Mouse (Mus musculus): ENCODE data around the gene Zdhhc18.

Zdhhc18 gene

DNA sequence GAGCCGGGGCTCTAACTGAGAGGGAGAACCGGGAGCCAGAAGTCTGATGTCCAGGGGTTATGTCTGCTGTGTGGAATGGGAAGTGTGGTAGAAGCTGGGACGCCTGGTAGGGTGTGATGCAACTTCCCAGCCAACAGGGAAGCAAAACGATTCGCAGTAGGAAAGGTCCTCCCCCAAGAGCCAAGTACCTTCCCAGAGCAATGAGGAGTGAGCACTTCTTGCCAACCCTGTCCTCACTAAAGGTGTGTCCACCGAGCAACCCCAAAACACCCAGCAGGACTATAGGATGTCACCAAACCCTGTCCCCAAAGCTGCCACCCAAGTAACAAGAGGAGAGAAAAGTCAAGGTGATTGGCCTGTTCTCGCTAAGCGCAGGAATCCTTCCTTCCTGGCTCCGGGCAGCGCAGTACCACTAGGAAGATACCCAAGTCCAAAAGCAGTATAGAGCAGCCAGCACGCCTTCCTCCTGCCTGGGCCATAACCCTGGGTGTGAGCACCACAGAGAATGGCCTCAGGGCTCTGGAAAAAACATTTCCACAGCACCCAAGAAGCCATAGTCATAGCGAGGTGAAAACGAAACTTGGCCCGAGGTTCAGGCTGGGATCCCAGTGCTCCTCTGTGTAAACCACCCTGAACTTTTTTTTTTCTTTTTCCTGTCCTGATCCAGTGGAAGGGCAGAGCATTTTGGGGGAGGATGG is 18.7 kb downstream of the Zdhhc18 start:
- DNase-seq (ENCODE audit: low read depth, low spot score), result no peak

DNA sequence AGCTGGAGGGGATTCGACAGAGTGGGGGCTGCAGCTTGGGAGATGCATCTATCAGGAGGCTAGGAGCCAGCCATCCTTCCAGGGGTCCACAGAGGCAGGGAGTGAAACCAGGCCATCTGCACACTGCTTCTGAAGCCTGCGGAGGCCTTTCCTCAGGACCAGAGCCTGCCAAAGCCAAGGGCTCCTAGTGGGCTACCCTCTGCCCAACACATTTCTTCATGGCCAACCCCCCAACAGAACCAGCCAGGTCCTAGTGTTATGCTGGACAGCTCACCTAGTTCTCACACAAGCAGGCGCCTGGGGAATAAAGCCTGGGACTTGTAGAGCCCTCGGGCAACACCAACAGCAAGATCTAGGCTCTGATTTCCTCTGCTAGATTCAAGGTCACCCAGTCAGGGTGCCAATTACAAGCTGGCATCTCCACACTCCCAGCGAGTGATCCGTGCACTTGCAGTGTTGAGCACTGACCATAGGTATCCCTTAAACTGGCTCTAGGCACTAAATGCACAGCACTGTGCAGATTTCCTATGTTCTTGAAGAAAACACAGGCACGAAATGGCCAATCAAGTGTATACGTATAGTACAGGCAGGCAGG is 19.5 kb downstream of the Zdhhc18 start:
- DNase-seq (ENCODE audit: low read depth, low spot score), result no peak

DNA sequence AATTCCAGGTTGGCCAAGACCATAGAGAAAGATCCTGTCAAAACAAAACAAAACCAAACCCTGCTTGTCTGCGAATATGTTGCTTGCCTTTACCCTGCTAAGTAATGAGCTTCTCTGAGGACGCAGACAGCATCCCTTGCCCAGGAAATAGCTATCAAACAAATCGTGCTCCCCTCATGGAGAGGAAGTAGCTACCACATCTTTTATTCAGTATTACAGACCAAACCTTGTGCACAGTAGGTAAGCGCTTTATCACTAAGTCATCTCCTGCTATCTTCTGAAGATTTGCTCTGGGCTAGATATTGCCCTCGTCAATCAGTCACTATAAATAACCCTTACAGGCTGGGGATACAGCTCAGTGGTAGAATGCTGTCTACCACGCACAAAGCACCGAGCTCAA is 20.8 kb downstream of the Zdhhc18 start:
- no peak for DNase-seq (ENCODE audit: low read depth, low spot score)

DNA sequence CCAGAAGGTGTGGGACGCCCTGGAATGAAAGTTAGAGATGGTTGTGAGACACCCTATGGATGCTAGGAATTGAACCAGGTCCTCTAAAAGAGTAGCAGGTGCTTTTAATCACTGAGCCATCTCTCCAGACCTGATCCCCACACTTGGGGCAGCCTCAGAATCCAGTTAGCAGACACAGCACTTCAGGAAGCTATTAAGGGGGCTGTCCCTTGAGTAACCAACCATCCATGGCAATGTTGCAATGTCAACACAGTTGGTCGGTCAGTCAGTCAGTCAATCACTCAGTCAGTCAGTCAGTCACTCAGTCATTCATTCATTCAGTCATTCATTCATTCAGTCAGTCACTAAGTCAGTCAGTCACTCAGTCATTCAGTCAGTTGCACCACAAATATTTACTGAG is 21.4 kb downstream of the Zdhhc18 start:
- no peak for DNase-seq (ENCODE audit: low read depth, low spot score)

DNA sequence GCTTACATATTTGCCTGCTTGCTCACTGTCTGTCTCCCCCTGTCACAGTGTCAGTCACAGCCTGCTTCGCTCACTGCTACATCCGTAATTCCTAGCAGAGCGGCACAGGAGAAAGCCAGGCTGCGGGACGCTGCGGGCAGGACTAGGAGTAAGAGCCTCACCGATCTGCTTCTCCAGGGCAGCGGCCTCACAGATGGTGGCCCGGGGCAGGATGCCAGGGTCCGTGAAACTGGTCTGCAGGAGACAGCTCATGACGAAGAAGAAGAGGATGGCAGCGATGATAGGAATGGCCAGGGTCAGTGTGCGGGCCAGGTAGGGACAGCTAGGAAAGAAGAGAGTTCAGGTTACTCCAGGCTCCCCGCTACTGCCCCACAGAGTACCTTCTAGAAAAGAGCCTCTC is 22.9 kb downstream of the Zdhhc18 start:
- no peak for DNase-seq (ENCODE audit: low read depth, low spot score)

DNA sequence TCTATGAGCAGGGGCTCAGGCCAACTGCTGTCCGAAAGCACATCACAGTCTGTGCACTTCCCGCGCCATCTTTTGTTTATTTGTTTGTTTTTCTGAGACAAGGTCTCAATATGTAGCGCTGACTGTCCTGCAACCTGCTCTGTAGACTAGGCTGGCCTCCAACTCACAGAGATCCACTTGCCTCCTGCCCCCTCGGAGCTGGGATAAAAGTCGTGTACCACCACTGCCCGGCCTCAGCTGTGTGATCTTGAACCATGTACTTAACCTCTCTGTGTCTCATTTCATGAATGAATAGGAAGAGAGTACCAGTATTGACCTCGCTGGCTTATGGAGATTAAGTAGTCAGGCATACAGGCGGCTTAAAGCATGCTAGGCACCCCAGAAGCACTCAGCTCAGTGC is 23.3 kb downstream of the Zdhhc18 start:
- DNase-seq (ENCODE audit: low read depth, low spot score), result no peak

DNA sequence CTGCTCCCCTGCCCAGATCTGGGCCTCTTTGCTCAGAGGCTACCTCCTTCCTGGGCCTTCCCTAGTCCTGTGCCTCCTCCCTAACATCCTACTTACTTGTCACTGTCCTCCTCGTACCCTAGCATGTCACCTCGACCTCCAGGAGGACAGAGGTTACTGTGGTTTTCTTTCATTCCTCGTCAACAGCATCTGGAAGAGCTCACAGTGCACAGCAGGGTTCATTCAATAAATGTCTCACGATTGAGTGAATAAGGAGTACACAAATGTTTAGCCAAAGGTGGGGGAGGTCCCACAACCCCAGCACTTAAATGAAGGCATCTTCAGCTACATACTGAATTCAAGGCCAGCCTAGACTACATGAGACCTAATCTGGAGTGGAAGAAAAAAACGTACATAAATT is 23.7 kb downstream of the Zdhhc18 start:
- no peak for DNase-seq (ENCODE audit: low read depth, low spot score)

DNA sequence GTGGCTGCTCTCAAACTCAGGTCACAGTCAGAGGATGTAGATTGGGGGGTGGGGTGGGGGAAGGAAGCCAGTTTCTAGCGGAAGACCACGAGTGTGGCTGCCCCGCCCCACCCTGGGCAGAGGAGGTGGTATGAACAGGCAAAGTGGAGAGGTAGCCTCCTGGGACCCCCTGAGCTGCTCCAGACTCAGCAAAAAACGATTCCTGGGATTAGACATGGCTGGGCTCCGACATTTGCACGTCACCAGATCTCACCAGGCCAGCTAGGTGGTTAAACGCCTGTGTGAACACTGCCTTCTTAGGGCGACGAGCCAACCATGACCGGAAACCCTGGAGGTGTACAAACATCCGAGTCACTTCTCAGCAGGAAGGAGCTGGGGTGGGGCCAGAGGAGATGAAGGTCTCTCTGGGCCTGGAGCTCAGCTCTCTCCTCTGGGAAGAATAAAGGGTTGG is 24.3 kb downstream of the Zdhhc18 start:
- DNase-seq (ENCODE audit: low read depth, low spot score), result no peak

DNA sequence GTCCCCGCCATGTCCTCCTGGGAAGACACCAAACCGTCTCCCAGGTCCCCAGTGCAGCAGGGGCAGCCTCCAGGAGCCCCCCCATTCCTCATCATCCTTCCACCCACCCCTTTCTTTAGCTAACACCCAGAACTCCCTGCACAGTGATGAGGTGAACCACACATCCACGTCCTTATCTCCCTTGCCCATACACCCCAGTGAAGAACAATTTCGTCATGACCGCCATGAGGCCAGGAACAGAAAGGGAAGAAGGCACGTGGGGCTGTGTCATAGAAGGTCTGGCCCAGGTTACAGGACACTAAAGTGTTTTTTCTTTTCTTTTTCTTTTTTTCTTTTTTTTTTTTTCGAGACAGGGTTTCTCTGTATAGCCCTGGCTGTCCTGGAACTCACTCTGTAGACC is 25.1 kb downstream of the Zdhhc18 start:
- DNase-seq (ENCODE audit: low read depth, low spot score), result no peak

DNA sequence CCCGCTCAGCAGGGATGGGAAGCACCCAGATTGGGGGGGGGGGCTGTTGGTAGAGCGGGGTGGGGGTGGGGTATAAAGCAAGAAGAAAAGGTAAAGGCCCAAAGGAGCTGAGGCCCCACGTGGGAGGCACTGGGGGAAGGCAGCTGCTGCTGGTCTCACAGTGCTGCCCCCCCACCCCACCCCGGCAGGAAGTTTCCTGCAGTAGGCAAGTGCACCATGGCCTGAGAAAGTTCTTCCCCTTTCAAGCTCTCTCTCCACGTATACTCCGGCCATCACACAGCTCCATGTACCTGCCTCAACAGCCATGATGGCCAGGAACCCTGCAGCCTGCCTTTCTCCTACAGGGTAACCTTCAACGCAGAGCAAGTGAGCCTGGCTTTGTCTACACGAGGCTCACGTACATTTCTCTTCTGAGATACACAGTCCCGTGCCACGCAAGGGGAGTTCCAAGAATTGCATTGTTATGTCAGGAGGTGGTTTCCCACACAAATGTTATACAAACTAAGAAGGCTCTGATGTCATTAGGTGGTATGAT is 27.7 kb downstream of the Zdhhc18 start:
- no peak for DNase-seq (ENCODE audit: low read depth, low spot score)

DNA sequence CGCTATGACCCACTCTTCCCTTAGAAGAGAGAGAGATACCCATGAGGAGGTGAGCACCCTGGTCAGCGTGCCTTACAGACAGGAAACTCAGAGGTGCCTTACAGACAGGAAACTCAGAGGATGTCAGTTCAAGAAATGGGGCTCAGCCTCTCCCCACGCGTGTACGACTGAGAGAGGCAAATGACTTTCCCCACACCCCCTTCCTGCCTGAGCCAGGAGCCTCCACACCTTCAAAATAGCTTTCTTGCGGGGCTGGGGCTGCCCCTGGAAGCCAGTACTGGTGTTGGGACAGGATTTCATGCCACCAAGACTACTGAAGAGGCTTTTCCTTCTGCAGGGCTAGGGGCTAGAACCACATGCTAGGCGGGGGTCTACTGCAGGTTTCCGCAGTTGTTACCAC is 29.3 kb downstream of the Zdhhc18 start:
- no peak for DNase-seq (ENCODE audit: low read depth, low spot score)

DNA sequence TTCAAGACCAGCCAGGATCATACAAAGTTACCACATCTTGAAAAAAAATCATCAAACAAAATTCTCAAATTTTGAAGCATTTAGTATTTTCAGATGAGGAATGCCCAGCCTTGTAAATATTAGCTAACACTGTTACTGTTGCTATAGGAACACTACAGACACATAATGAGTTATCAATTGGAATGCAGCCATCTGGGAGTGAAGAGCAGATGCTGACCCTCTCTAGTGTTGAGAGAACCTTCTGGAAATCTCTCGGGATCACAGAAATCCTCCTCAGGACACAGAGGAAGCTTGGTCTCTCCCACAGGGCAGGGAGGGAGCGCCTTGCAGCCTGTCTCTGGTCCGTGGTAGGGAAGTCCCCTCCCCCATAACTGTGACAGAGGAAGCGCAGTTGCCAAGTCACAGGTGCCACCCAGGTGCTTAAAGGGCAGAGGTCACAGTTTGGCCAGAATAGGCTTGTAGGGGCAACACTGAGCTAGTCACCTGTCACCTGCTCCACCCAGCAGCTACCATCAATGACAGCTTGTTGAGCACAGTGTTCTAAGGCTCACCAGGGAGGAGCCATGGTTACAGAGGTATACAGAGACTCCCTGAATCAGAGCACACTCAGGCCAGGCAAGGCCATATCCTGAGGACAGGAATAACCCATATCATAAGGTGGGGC is 30.3 kb downstream of the Zdhhc18 start:
- DNase-seq (ENCODE audit: low read depth, low spot score), result no peak

DNA sequence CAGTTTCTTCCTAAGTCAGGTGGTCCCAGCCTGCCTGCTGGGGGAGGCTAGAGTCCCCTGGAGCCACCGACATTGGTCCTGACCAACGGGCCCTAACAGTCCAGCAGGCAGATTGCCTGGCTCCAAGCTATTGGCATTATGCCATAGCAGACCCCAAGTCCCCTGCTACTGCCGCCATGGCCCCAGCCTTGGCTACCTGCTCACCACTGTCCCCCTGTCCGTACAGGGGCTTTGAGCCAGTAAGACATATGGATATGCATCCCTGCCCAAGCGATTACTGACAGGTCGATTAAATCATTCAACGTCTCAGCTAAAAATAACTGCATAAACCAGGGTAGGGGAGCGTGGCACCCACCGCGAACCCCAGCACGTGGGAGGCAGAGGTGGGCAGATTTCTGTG is 32.0 kb downstream of the Zdhhc18 start:
- DNase-seq (ENCODE audit: low read depth, low spot score), result no peak

DNA sequence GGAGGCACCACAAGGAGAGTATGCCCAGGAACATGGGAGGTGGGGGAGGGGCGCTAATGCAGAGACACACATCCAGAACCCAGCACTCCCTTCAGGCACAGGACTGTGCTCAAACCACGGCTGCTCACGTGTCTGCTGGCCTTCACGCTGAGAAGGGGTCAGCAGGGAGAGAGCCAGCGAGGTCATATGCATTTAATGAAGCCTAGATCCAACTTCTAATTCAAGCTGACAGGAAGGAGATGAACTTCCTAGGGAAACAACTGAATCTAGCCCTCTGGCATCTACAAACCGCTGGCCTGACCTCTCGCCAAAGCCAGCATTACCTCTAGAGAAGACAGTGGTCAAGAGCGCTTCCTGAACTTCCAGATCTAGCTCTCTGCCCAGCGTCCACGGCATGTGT is 34.5 kb downstream of the Zdhhc18 start:
- no peak for DNase-seq (ENCODE audit: low read depth, low spot score)

DNA sequence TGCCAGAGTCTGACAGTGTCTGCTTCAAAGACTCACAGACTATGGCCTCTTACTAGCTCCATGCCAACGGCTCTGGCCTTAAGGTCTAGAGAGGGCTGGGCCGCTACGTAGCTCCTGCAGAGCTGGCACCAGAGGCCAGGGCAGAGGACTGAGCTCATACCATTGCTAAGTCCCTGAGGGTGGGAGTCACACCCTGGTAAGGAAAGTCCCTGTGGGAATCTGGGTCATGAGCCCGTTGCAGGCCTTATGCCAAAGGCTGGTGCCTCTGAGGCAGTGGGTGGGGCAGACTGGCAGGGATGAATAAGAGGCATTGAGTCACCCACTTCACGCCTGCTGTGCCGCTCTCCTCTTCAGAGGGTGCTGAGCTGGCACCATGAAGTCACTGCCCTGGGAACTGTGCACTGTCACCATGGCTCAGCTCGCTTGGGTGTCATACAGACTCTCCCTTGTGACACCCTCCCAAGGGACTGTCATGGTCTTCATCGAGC is 35.6 kb downstream of the Zdhhc18 start:
- no peak for DNase-seq (ENCODE audit: low read depth, low spot score)

DNA sequence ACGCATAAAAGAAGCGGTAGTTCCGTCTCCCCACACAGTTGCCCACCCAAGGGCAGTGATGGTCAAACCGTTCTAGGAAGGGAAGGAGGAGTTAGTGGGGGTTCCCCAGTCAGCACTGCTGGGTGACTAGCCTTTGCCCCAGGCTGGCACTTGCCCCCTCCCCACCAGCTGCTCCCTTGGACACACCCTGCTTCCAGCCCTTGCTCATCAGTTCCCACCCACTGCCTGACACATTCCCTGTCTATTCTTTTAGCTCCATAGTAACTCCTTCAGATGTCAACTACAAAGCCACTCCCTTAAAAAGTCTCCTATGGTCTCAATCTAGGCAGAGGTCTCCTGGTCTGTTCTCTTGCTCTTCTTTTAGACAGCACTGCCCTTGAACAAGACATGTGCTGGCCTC is 36.1 kb downstream of the Zdhhc18 start:
- DNase-seq (ENCODE audit: low read depth, low spot score), result no peak

DNA sequence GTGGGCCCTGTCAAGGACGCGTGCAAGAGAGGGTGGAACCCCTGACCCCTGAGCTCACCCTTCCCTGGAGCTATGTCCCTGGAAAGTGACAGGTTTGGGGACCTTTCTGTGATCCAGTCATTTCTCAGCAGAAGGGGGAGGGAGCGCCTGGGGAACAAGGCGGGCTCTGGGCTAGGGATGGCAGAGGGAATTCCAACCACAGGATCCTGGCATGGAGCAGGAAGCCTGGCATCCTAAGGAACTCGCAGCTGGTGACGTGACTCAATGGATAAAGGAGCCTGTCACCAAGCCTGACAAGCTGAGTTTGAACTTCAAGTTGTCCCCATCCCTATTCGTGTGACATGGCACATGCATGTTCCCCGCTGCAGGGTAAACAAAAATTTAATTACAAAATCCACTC is 36.9 kb downstream of the Zdhhc18 start:
- DNase-seq (ENCODE audit: low read depth, low spot score), result no peak

DNA sequence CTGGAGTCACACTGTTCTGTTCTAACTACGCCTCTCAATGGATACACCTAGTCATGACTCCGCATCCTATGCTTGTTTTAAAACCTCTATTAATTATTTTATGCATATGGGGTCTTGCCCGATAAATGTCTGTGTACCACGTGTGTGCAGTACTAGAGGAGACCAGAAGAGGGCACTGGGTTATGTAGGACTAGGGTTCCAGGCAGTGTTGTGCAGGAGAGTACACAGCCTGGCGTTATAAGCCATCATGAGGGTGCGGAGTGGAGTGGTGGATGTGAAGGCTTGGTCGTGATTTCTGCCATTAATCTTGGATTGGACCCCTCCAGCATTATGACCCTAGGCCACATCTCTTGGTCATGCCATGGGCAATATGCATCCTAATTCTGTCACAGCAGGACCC is 37.5 kb downstream of the Zdhhc18 start:
- no peak for DNase-seq (ENCODE audit: low read depth, low spot score)

DNA sequence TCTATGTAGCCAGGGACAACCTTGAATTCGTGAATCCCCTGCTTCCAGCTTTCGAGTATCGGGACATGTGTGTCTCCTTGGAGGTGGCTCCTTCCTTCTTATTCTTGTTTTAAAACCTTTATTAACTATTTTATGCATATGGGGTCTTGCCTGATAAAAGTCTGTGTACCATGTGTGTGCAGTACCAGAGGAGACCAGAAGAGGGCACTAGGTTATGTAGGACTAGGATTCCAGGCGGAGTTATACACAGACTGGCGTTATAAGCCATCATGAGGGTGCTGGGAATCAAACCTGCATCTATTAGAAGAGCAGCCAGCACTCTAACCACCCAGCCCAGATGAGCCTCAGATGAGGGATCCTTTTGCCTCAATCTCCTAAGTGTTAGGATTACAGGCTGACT is 38.1 kb downstream of the Zdhhc18 start:
- DNase-seq (ENCODE audit: low read depth, low spot score), result no peak

DNA sequence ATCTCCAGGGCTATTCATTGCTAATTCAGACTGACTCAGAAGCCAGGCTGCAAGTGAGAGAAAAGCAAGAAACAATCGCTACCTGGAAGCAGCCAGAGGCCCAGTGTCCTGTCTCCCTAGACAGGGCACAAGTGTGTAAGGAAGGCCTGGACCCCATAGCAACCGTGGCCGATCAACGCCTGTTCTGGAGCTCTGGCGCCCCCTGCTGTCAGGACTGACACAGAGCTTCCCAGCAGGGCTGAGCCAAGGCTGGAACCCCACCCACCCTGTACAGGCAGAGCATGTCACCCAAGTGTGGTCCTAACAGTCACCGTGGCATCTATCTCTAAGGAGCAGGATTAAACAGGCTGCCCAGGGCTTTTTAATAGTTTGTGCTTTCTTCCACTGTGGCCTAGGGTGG is 40.2 kb downstream of the Zdhhc18 start:
- peak; percentile 67 for DNase-seq (ENCODE audit: low read depth, low spot score)

DNA sequence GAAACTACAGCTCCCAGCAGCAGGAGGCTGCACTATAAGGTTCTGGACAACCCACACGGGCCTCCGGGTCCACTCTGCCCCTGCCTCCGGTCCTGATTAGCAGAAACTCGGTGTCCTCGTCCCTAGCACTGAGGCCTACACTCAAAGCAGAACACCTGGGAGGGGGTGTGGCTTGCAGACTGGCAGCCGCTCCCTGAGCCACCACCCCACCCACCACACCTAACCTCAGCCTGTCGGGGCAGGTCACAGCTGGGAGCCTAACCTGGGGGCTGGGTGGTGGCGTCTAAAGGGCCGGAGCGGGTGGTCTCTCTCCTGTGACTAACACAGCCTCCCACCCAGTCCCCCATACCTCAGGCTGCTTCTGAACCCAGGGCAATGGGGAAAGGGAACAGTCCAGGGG is 42.7 kb downstream of the Zdhhc18 start:
- DNase-seq (ENCODE audit: low read depth, low spot score), result no peak

DNA sequence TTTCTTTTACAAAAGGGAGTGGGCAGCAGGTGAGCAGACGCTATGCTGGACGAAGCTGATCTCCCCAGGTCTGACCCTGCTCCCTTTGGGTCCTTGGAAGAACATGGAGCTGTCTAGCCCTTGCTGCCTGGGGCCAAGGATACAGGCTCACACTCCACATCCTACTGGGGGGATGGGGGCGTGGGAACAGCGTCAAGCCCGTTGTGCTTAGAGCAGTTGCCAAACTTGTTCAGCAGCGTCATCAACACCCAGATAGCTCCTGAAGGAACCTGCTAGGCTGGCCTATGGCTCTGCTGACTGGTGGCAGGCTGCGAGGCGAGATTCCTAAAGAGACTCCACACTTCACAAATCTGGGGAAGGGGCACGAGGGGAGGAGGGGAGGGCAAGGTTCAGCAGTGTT is 44.6 kb downstream of the Zdhhc18 start:
- no peak for DNase-seq (ENCODE audit: low read depth, low spot score)

DNA sequence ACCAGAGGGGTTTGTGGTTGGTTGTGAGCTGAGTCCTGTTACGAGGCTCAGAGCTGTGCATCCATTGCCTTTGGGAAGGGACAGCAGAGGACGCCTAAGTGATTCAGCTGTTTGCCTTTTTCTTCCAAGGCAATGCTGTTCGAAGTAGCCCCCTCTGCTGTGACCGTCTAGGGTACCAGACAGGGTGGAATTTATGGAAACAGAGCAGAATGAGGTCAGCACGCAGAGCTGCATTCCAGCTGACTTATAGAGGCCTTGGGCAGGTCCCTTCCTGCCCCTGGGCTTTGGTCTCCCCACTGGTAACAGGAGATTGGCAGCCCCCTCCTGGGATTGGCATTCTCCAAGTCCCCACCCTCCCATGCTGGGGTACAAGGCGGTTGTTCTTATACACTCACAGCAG is 45.1 kb downstream of the Zdhhc18 start:
- no peak for DNase-seq (ENCODE audit: low read depth, low spot score)
